Mouse (Mus musculus): ENCODE measurements around the gene Unc13b. TPM values are rescaled to one million over a fixed set of nuclear protein-coding genes. Genes with fewer than 3 reads are reported as not detected.

Unc13b gene
- polyA plus RNA-seq, 1 experiment from 2014 or later = 0.57 TPM

DNA sequence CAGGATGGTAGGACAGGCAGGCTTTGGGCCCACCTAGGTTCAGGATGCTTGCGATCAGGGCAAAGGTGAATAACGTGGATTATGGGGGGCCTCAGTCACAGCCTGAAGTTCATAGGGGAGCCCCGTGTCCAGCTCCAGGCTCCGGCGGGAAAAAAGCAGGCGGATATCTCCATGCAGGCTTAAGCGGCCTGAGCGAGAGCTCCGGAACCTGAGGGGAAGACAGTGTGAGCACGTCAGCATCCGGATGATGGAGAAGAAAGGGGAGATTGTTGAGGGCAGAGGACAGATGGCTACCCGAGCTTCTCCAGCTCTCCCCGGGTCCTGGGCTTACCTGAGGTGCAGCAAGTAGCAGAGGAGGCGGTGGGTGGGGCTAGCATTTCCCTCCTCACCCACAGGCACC is 25.3 kb upstream of the Unc13b start:
- no peak for ATAC-seq (ENCODE audit: low read depth)
- peaks cover 46% of the 10 kb centered on the region for H3K4me1 ChIP-seq (ENCODE audit: control insufficient read depth, low read depth, low read length)
- no peak overlapping the region for H3K27ac ChIP-seq (ENCODE audit: low read length)
- no peaks in the 10 kb centered on the region for H3K9me3 ChIP-seq (replicated peaks; ENCODE audit: control insufficient read depth, low read length)
- H3K27me3 ChIP-seq (ENCODE audit: control insufficient read depth, insufficient read depth, low read depth, low read length) = no peaks in the 10 kb centered on the region
- WGBS (ENCODE audit: insufficient replicate concordance) = 79% methylated on average over 14 of the region's 14 CpGs
- no peak overlapping the region for H3K4me3 ChIP-seq (ENCODE audit: low read depth, low read length)
- no peak overlapping the region for H3K4me2 ChIP-seq (ENCODE audit: low read depth, low read length)
- no peak overlapping the region for H3K9ac ChIP-seq (ENCODE audit: low read depth, low read length)
- peaks cover 44% of the 10 kb centered on the region for H3K36me3 ChIP-seq (ENCODE audit: control insufficient read depth, insufficient read depth)

- H3K4me2 ChIP-seq (ENCODE audit: low read depth, low read length) = peak overlapping the region; percentile 4; the same call in 1 of the 2 replicates
- H3K4me1 ChIP-seq (ENCODE audit: control insufficient read depth, low read depth, low read length) = peaks cover 50% of the 10 kb centered on the region
Measured at GRCm38 (mm10) chr4:43035851-43036250, 22.9 kb upstream of the Unc13b start.

DNA sequence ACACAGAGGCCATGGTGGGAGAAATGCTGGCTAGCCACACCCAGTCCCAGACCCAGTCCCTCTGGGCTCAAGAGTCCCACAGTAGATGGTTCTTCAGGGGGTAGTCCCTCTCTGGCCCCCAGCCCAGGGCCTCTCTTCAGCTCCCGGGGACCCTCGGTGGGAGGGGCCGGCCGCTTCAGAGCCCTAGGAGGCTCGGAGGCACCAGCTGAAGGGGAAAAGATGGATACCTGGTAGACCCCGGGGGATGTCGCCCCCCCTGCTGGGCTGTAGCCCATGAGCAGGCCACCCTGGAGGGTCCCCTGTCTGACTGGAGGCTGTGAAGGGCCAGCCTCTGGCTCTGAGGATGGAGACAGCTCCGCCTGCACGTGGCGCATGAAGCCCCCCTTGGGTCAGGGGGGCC is 22.4 kb upstream of the Unc13b start:
- H3K4me1 ChIP-seq (ENCODE audit: control insufficient read depth, low read depth, low read length) = peaks cover 50% of the 10 kb centered on the region
- no peaks in the 10 kb centered on the region for H3K27me3 ChIP-seq (ENCODE audit: control insufficient read depth, insufficient read depth, low read depth, low read length)
- H3K27ac ChIP-seq (ENCODE audit: low read length) = no peak overlapping the region; the same call in 1 of the 2 replicates
- peak overlapping the region; percentile 84 for H3K4me3 ChIP-seq (ENCODE audit: low read depth, low read length)
- peaks cover 33% of the 10 kb centered on the region for H3K36me3 ChIP-seq (ENCODE audit: control insufficient read depth, insufficient read depth)
- 83% methylated on average over 10 of the region's 10 CpGs for WGBS (ENCODE audit: insufficient replicate concordance)
- ATAC-seq (ENCODE audit: low read depth) = no peak
- no peaks in the 10 kb centered on the region for H3K9me3 ChIP-seq (replicated peaks; ENCODE audit: control insufficient read depth, low read length)
- peak overlapping the region; percentile 62; the same call in 1 of the 2 replicates for H3K9ac ChIP-seq (ENCODE audit: low read depth, low read length)
- peak overlapping the region; percentile 66 for H3K4me2 ChIP-seq (ENCODE audit: low read depth, low read length)

More at GRCm38 (mm10) chr4:43035851-43036250, 22.9 kb upstream of the Unc13b start:
- no peak overlapping the region for H3K9ac ChIP-seq (ENCODE audit: low read depth, low read length)
- no peaks in the 10 kb centered on the region for H3K9me3 ChIP-seq (replicated peaks; ENCODE audit: control insufficient read depth, low read length)
- 83% methylated on average over 6 of the region's 6 CpGs for WGBS (ENCODE audit: insufficient replicate concordance)
- H3K4me3 ChIP-seq (ENCODE audit: low read depth, low read length) = no peak overlapping the region; the same call in none of the 2 replicates
- H3K27ac ChIP-seq (ENCODE audit: low read length) = no peak overlapping the region
- H3K36me3 ChIP-seq (ENCODE audit: control insufficient read depth, insufficient read depth) = peaks cover 33% of the 10 kb centered on the region
- no peak for ATAC-seq (ENCODE audit: low read depth)
- no peaks in the 10 kb centered on the region for H3K27me3 ChIP-seq (ENCODE audit: control insufficient read depth, insufficient read depth, low read depth, low read length)

DNA sequence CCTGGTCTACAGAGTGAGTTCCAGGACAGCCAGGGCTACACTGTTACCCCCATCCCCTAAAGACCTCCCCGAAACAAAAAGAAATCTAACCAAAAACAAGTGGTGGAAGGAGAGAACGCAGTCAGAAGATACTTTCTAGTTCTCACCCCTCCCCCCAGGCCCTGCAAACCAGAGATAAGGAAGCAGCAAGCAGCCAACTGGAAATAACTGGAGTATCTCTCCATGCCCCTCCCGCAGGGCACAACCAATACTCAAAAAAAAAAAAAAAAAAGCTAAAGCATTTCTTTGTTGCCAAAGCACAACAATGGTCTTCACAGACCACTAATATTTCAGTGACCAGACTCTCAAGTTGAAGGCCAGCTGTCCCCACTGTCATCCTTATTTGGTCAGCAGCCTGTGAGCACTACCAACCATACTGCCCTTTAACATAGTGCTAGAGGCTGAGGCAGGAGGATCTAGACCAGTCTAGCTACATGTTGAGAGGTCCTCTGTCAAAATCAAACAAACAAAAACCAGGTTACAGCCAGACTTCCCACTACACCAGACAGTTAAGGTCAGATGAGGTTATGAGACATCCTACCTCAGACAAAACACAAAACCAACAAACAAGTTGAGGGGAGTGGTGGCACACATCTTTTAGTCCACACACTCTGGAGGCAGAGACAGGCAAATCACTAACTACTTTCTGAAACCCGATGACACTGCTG is 20.7 kb upstream of the Unc13b start:
- H3K4me2 ChIP-seq (ENCODE audit: low read depth, low read length) = peak overlapping the region; percentile 83

GRCm38 (mm10) chr4:43038567-43039495 is 19.9 kb upstream of the Unc13b start:
- WGBS (ENCODE audit: insufficient replicate concordance) = 42% methylated on average over 15 of the region's 15 CpGs
- Histone ChIP-seq H3K9me3 (replicated peaks; ENCODE audit: control insufficient read depth, low read length) (no peaks in the 10 kb centered on the region), H3K9ac (ENCODE audit: low read depth, low read length) (peak overlapping the region; percentile 92), H3K36me3 (ENCODE audit: control insufficient read depth, insufficient read depth) (peaks cover 26% of the 10 kb centered on the region), H3K27ac (ENCODE audit: low read length) (peak overlapping the region; percentile 92), H3K4me2 (ENCODE audit: low read depth, low read length) (peak overlapping the region; percentile 83), H3K27me3 (ENCODE audit: control insufficient read depth, insufficient read depth, low read depth, low read length) (no peaks in the 10 kb centered on the region), H3K4me3 (ENCODE audit: low read depth, low read length) (peak overlapping the region; percentile 84), H3K4me1 (ENCODE audit: control insufficient read depth, low read depth, low read length) (peaks cover 46% of the 10 kb centered on the region)
- ATAC-seq (ENCODE audit: low read depth) = peak; percentile 17

More for the DNA sequence above, 20.7 kb upstream of the Unc13b start:
- ATAC-seq (ENCODE audit: low read depth) = peak; percentile 53
- peak overlapping the region; percentile 92 for H3K27ac ChIP-seq (ENCODE audit: low read length)
- H3K4me1 ChIP-seq (ENCODE audit: control insufficient read depth, low read depth, low read length) = peaks cover 44% of the 10 kb centered on the region
- H3K9ac ChIP-seq (ENCODE audit: low read depth, low read length) = peak overlapping the region; percentile 92
- H3K4me3 ChIP-seq (ENCODE audit: low read depth, low read length) = peak overlapping the region; percentile 84
- peaks cover 33% of the 10 kb centered on the region for H3K36me3 ChIP-seq (ENCODE audit: control insufficient read depth, insufficient read depth)
- WGBS (ENCODE audit: insufficient replicate concordance) = 7% methylated on average over 4 of the region's 4 CpGs
- H3K27me3 ChIP-seq (ENCODE audit: control insufficient read depth, insufficient read depth, low read depth, low read length) = no peaks in the 10 kb centered on the region
- no peaks in the 10 kb centered on the region for H3K9me3 ChIP-seq (replicated peaks; ENCODE audit: control insufficient read depth, low read length)

GRCm38 (mm10) chr4:43039609-43040008 is 19.1 kb upstream of the Unc13b start:
- H3K4me1 ChIP-seq (ENCODE audit: control insufficient read depth, low read depth, low read length) = peaks cover 49% of the 10 kb centered on the region
- no peaks in the 10 kb centered on the region for H3K27me3 ChIP-seq (ENCODE audit: control insufficient read depth, insufficient read depth, low read depth, low read length)
- peak overlapping the region; percentile 84 for H3K4me3 ChIP-seq (ENCODE audit: low read depth, low read length)
- no peak for ATAC-seq (ENCODE audit: low read depth)
- H3K9me3 ChIP-seq (replicated peaks; ENCODE audit: control insufficient read depth, low read length) = no peaks in the 10 kb centered on the region
- peak overlapping the region; percentile 92 for H3K27ac ChIP-seq (ENCODE audit: low read length)
- peak overlapping the region; percentile 83 for H3K4me2 ChIP-seq (ENCODE audit: low read depth, low read length)
- peak overlapping the region; percentile 92 for H3K9ac ChIP-seq (ENCODE audit: low read depth, low read length)
- 7% methylated on average over 11 of the region's 11 CpGs for WGBS (ENCODE audit: insufficient replicate concordance)
- H3K36me3 ChIP-seq (ENCODE audit: control insufficient read depth, insufficient read depth) = peaks cover 19% of the 10 kb centered on the region

DNA sequence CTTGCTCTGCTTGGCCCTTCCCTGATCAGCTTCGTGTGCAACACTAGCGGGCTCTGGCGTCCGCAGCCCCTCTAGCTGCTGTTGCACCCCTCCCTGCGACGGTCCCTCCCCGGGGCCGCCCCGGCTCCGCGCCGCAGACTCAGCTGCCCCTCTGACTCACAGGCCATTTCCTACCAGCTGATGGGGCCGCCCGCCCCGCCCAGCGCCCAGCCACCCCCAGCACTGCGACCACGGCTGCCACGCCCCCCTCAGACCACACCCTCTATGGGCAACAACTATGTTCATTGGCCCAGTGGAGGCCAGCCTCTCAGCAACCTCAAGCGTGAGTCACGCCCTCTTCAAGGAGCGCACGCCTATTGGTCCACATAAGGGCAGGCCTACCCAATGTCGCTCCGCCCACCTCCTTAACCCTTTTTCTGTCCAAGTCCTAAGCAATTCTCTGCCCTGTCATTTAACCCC is 18.6 kb upstream of the Unc13b start:
- Histone ChIP-seq H3K27me3 (ENCODE audit: control insufficient read depth, insufficient read depth, low read depth, low read length) (no peaks in the 10 kb centered on the region), H3K4me3 (ENCODE audit: low read depth, low read length) (peak overlapping the region; percentile 84), H3K27ac (ENCODE audit: low read length) (peak overlapping the region; percentile 92), H3K36me3 (ENCODE audit: control insufficient read depth, insufficient read depth) (peaks cover 16% of the 10 kb centered on the region), H3K9ac (ENCODE audit: low read depth, low read length) (peak overlapping the region; percentile 92), H3K4me1 (ENCODE audit: control insufficient read depth, low read depth, low read length) (peaks cover 52% of the 10 kb centered on the region), H3K4me2 (ENCODE audit: low read depth, low read length) (peak overlapping the region; percentile 83), H3K9me3 (replicated peaks; ENCODE audit: control insufficient read depth, low read length) (no peaks in the 10 kb centered on the region)
- 0% methylated on average over 24 of the region's 25 CpGs for WGBS (ENCODE audit: insufficient replicate concordance)
- peak; percentile 95 for ATAC-seq (ENCODE audit: low read depth)

DNA sequence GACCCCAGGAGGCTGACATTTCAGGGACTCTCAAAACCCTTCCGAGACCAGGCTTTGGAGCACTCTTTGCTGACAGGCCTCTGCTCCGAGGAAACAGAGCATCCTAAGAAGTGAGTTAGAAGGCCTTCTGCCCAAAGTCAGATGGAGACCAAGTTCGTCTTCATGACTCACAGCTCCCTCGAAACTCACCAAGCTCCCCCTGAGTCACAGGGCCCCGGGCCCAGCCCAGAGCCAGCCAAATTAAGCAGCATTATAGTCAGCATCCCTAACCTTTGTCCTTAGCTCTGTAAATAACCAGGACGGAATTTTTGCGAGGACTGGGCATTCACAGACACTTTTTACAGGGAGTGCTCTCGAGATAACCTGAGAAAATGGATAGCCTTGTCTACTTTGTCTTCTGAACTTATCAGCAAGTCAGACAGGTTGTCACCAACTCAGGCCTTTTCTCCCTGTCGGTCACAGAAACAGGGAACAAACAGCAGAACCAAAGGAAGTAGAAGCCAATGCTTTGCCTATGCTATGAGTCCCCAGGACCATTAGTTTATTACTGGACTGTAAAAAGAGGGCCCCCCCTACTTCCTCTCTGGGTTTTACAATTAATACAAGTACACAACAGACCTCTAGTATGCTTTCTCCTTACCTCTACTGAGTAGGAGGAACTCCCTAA is 17.7 kb upstream of the Unc13b start:
- H3K4me2 ChIP-seq (ENCODE audit: low read depth, low read length) = no peak overlapping the region
- H3K27ac ChIP-seq (ENCODE audit: low read length) = no peak overlapping the region
- no peaks in the 10 kb centered on the region for H3K27me3 ChIP-seq (ENCODE audit: control insufficient read depth, insufficient read depth, low read depth, low read length)
- H3K4me3 ChIP-seq (ENCODE audit: low read depth, low read length) = no peak overlapping the region
- H3K36me3 ChIP-seq (ENCODE audit: control insufficient read depth, insufficient read depth) = peaks cover 9% of the 10 kb centered on the region
- 63% methylated on average over 9 of the region's 9 CpGs for WGBS (ENCODE audit: insufficient replicate concordance)
- H3K9me3 ChIP-seq (replicated peaks; ENCODE audit: control insufficient read depth, low read length) = no peaks in the 10 kb centered on the region
- peaks cover 57% of the 10 kb centered on the region for H3K4me1 ChIP-seq (ENCODE audit: control insufficient read depth, low read depth, low read length)
- ATAC-seq (ENCODE audit: low read depth) = no peak
- no peak overlapping the region for H3K9ac ChIP-seq (ENCODE audit: low read depth, low read length)

All from liver, embryonic 16.5 days (tissue).